Mouse (Mus musculus) bone marrow, adult 2 months (tissue): ENCODE data around the gene Gpr50. TPM values are rescaled to one million over a fixed set of nuclear protein-coding genes. Genes with fewer than 3 reads are reported as not detected.

Experiments
- H3K27ac ChIP-seq: fragments of 200-500 bp; 2 replicates; pipeline ENCODE4 v1.5.1; 2012; ENCODE audit warnings: low read depth, mild to moderate bottlenecking, control low read depth, inconsistent platforms, low read length; ENCODE audit not compliant: control insufficient read depth, poor library complexity, insufficient read depth
- H3K4me1 ChIP-seq: fragments of 200-500 bp; 2 replicates; pipeline ENCODE4 v1.6.1; 2011; ENCODE audit warnings: low read length; ENCODE audit not compliant: control insufficient read depth, insufficient read depth
- H3K4me3 ChIP-seq: fragments of 200-500 bp; replicated peaks from 2 replicates; pipeline ENCODE3; 2011; ENCODE audit warnings: mild to moderate bottlenecking, low read depth, low read length, control low read depth; ENCODE audit not compliant: control insufficient read depth
- CTCF ChIP-seq: fragments of 200-500 bp; IDR thresholded peaks from 2 replicates; pipeline ENCODE4 v1.5.1; 2011; ENCODE audit warnings: low read length, control low read depth; ENCODE audit not compliant: control insufficient read depth, insufficient read depth
- POLR2A ChIP-seq: fragments of 200-500 bp; IDR thresholded peaks from 2 replicates; pipeline ENCODE4 v1.6.1; 2011; ENCODE audit warnings: low read depth, mild to moderate bottlenecking, control low read depth, low read length, borderline replicate concordance; ENCODE audit not compliant: control insufficient read depth
- WGBS: fragments of 180-500 bp; shearing (Covaris S2); methylation state at CpG from one replicate; pipeline ENCODE4 v1.1.7; 2018; 5-methylcytosine and 5-hydroxymethylcytosine counted together
- polyA plus RNA-seq: library from polyadenylated mRNA; stranded (reverse); fragments of >200 nt; gene quantifications from 2 replicates; pipeline ENCODE4 v1.2.4, GENCODE M21; 2011; ENCODE audit warnings: low replicate concordance; ENCODE audit not compliant: missing spikeins, insufficient read depth, insufficient read length

Gene Gpr50
- not detected in 2 replicates for polyA plus RNA-seq

GRCm38 (mm10) chrX:71663374-71663773 is at the start of gene Gpr50:
Gpr50 (plus strand) TSS chrX:71663667.
- H3K4me3 ChIP-seq, result no peak within 1 kb of the TSS
- TF ChIP-seq CTCF, result no peak
- TF ChIP-seq POLR2A, result no peak
- WGBS, result 44% methylated on average over 9 of the region's 9 CpGs

GRCm38 (mm10) chrX:71622286-71622685 is 41.2 kb upstream of the Gpr50 start:
- 13% methylated on average over 1 of the region's 1 CpGs for WGBS
- Histone ChIP-seq H3K4me1 (no peaks in the 10 kb centered on the region), H3K4me3 (no peak overlapping the region), H3K27ac (no peak overlapping the region)
- no peak for TF ChIP-seq POLR2A
- no peak for TF ChIP-seq CTCF

More at GRCm38 (mm10) chrX:71663374-71663773, at the start of gene Gpr50:
- Histone ChIP-seq H3K4me1 (no peaks in the 10 kb centered on the region), H3K27ac (no peak within 1 kb of the TSS)

- 10% methylated on average over 1 of the region's 1 CpGs for WGBS
- H3K4me3 ChIP-seq, result no peak overlapping the region
- no peaks in the 10 kb centered on the region for H3K4me1 ChIP-seq
- H3K27ac ChIP-seq, result no peak overlapping the region
- TF ChIP-seq CTCF, result peak; percentile 57
- no peak for TF ChIP-seq POLR2A
These were observed 39.6 kb upstream of the Gpr50 start for GRCm38 (mm10) chrX:71623843-71624242.

- H3K4me1 ChIP-seq, result no peaks in the 10 kb centered on the region
- no peak overlapping the region for H3K27ac ChIP-seq
- H3K4me3 ChIP-seq, result no peak overlapping the region
- TF ChIP-seq POLR2A, result no peak
- no peak for TF ChIP-seq CTCF
- 3% methylated on average over 4 of the region's 4 CpGs for WGBS
These were observed 35.2 kb upstream of the Gpr50 start for GRCm38 (mm10) chrX:71628306-71628705.

GRCm38 (mm10) chrX:71630709-71631108 is 32.8 kb upstream of the Gpr50 start:
- Histone ChIP-seq H3K27ac (no peak overlapping the region), H3K4me3 (no peak overlapping the region), H3K4me1 (no peaks in the 10 kb centered on the region)
- TF ChIP-seq POLR2A, result no peak
- no peak for TF ChIP-seq CTCF
- 71% methylated on average over 4 of the region's 4 CpGs for WGBS

GRCm38 (mm10) chrX:71631130-71631529 is 32.3 kb upstream of the Gpr50 start:
- 44% methylated on average over 1 of the region's 1 CpGs for WGBS
- no peak overlapping the region for H3K4me3 ChIP-seq
- H3K4me1 ChIP-seq, result no peaks in the 10 kb centered on the region
- H3K27ac ChIP-seq, result no peak overlapping the region
- TF ChIP-seq POLR2A, result no peak

GRCm38 (mm10) chrX:71647958-71648357 is 15.5 kb upstream of the Gpr50 start:
- TF ChIP-seq POLR2A (no peak), CTCF (peak; percentile 61)
- Histone ChIP-seq H3K27ac (no peak overlapping the region), H3K4me1 (no peaks in the 10 kb centered on the region), H3K4me3 (no peak overlapping the region)
- 0% methylated on average over 6 of the region's 6 CpGs for WGBS

GRCm38 (mm10) chrX:71648434-71648833 is 15.0 kb upstream of the Gpr50 start:
- WGBS, result 0% methylated on average over 1 of the region's 1 CpGs
- no peak overlapping the region for H3K4me3 ChIP-seq
- H3K4me1 ChIP-seq, result no peaks in the 10 kb centered on the region
- no peak overlapping the region for H3K27ac ChIP-seq
- TF ChIP-seq POLR2A, result no peak
- no peak for TF ChIP-seq CTCF

GRCm38 (mm10) chrX:71648848-71649454 is 14.5 kb upstream of the Gpr50 start:
- 55% methylated on average over 6 of the region's 6 CpGs for WGBS
- TF ChIP-seq CTCF, result no peak
- Histone ChIP-seq H3K27ac (no peak overlapping the region), H3K4me3 (no peak overlapping the region), H3K4me1 (no peaks in the 10 kb centered on the region)
